Mouse (Mus musculus) liver, embryonic 14.5 days (tissue): ENCODE results near the gene Zfp536. TPM values are rescaled to one million over a fixed set of nuclear protein-coding genes. Genes with fewer than 3 reads are reported as not detected.

ENCODE experiments used
- ATAC-seq: fragments of 200-750 bp; cut with Nextera tagmentation; 2 replicates; pipeline ENCODE4 v1.8.0; 2017; ENCODE audit warnings: moderate number of reproducible peaks, mild to moderate bottlenecking, moderate library complexity; ENCODE audit not compliant: insufficient read depth
- DNase-seq, 3 experiments: peaks; one replicate each; pipeline ENCODE4 v3.0.0-alpha.2; 2012 to 2013; ENCODE audit warnings: low read depth in 3 of 3, low spot score in 3 of 3
- H3K27ac ChIP-seq: fragments of 300-500 bp; sonication (generic); 2 replicates; pipeline ENCODE4 v1.5.1; 2014; ENCODE audit warnings: moderate library complexity, mild to moderate bottlenecking, control low read depth, inconsistent platforms
- H3K27me3 ChIP-seq: fragments of 300-500 bp; sonication (generic); 2 replicates; pipeline ENCODE4 v1.6.1; 2014; ENCODE audit warnings: mild to moderate bottlenecking, low read length, moderate library complexity; ENCODE audit not compliant: control insufficient read depth, insufficient read depth
- H3K36me3 ChIP-seq: fragments of 300-500 bp; sonication (generic); replicated peaks from 2 replicates; pipeline ENCODE4 v1.6.1; 2014; ENCODE audit warnings: low read depth; ENCODE audit not compliant: control insufficient read depth, insufficient read depth
- H3K4me1 ChIP-seq, 2 experiments: fragments of 200-500 bp in 1 of 2; fragments of 300-500 bp in 1 of 2; sonication (generic) in 1 of 2; replicated peaks; 2 replicates each; pipeline ENCODE4 v1.6.1; 2012 to 2014; ENCODE audit warnings: antibody characterized with exemption in 1 of 2, inconsistent platforms in 1 of 2, low read length in 1 of 2; ENCODE audit not compliant: control insufficient read depth in 2 of 2, insufficient read depth in 2 of 2
- H3K4me2 ChIP-seq: fragments of 300-500 bp; sonication (generic); 2 replicates; pipeline ENCODE4 v1.6.1; 2014; ENCODE audit warnings: low read depth, mild to moderate bottlenecking, control low read depth, moderate library complexity
- H3K4me3 ChIP-seq, 2 experiments: fragments of 200-500 bp in 1 of 2; fragments of 300-500 bp in 1 of 2; sonication (generic) in 1 of 2; 2 replicates each; pipeline ENCODE4 v1.5.1; 2012 to 2014; ENCODE audit warnings: low read depth in 2 of 2, low read length in 2 of 2, mild to moderate bottlenecking in 2 of 2, control low read depth in 1 of 2, inconsistent platforms in 1 of 2, moderate library complexity in 1 of 2; ENCODE audit not compliant: insufficient read depth in 1 of 2
- H3K9ac ChIP-seq: fragments of 300-500 bp; sonication (generic); replicated peaks from 2 replicates; pipeline ENCODE4 v1.6.1; 2014; ENCODE audit warnings: mild to moderate bottlenecking, control low read depth, moderate library complexity
- H3K9me3 ChIP-seq: fragments of 300-500 bp; sonication (generic); 2 replicates; pipeline ENCODE4 v1.6.1; 2016; ENCODE audit warnings: low read length, mixed read lengths; ENCODE audit not compliant: control insufficient read depth
- CTCF ChIP-seq: IDR thresholded peaks from 2 replicates; pipeline ENCODE4 v1.5.1; 2016; ENCODE audit warnings: antibody characterized with exemption, low read depth, control low read depth
- EP300 ChIP-seq: IDR thresholded peaks from 2 replicates; pipeline ENCODE4 v1.6.1; 2016; ENCODE audit warnings: antibody characterized with exemption, low read depth
- WGBS: fragments of 180-500 bp; shearing (Covaris S2); extraction: QIAGEN DNeasy Blood & Tissue Kit; methylation state at CpG from one replicate; pipeline ENCODE4 v1.1.7; 2014; ENCODE audit not compliant: insufficient replicate concordance; 5-methylcytosine and 5-hydroxymethylcytosine counted together
- polyA plus RNA-seq, 2 experiments: library from polyadenylated mRNA; depleted of rRNA in 1 of 2; stranded (reverse) in 1 of 2; unstranded in 1 of 2; fragments of >200 nt; fragmentation: Nextera tagmentation in 1 of 2; extraction: Ambion mirVana in 1 of 2; gene quantifications; 2 replicates each; pipeline versions ENCODE4 v1.2.1 to v1.2.3; 2012 to 2014

Zfp536 gene
- polyA plus RNA-seq, 2 experiments: not detected

DNA sequence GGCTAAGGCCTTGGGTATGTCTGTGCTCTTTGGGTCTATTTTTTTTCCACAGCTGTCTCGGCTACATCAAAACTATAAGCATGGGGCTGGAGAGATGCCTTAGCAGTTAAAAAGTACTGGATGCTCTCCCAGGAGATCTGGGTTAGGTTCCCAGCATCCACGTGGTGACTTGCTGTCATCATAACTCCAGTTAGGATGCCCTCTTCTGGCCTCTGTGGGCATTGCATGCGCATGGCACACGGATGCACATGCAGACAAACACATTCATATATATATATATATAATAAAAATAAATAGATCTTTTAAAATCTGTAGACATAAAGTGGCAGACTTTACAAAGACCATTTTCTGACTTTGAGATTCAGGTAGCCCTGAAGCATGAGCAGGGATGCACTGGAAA, 290.9 kb downstream of the Zfp536 start:
- Histone ChIP-seq H3K4me1 (no peaks in the 10 kb centered on the region), H3K4me2 (no peak overlapping the region), H3K27ac (no peak overlapping the region), H3K9me3 (no peaks in the 10 kb centered on the region), H3K4me3 (no peak overlapping the region), H3K36me3 (no peaks in the 10 kb centered on the region), H3K27me3 (no peaks in the 10 kb centered on the region), H3K9ac (no peak overlapping the region)
- no peak for ATAC-seq
- DNase-seq: no peak
- TF ChIP-seq CTCF (peak; percentile 40; the same call in 1 of the 2 replicates), EP300 (no peak)
- WGBS: 55% methylated on average over 4 of the region's 4 CpGs

DNA sequence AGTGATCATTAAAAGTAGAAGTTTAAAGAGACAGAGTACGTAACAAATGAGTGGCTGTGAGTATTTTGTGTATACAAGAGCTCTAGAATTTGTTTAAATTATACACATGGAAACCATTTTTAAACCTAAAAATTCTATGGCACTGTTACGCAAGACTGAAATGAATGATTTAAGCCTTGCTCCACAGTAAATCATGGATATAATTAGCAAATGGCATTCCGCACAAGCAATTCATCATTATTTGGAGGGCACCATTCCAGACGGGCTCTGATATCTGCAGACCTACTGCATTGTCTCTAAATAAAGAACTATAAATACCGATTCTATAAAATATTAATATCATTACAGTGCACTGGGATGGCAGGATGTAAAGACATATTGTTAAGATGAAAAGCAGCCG, 292.3 kb downstream of the Zfp536 start:
- Histone ChIP-seq H3K27me3 (no peaks in the 10 kb centered on the region), H3K4me2 (no peak overlapping the region), H3K27ac (no peak overlapping the region), H3K36me3 (no peaks in the 10 kb centered on the region), H3K4me3 (no peak overlapping the region), H3K4me1 (no peaks in the 10 kb centered on the region), H3K9ac (no peak overlapping the region), H3K9me3 (no peaks in the 10 kb centered on the region)
- DNase-seq: no peak
- no peak for TF ChIP-seq EP300
- TF ChIP-seq CTCF: no peak
- no peak for ATAC-seq
- 72% methylated on average over 6 of the region's 6 CpGs for WGBS

DNA sequence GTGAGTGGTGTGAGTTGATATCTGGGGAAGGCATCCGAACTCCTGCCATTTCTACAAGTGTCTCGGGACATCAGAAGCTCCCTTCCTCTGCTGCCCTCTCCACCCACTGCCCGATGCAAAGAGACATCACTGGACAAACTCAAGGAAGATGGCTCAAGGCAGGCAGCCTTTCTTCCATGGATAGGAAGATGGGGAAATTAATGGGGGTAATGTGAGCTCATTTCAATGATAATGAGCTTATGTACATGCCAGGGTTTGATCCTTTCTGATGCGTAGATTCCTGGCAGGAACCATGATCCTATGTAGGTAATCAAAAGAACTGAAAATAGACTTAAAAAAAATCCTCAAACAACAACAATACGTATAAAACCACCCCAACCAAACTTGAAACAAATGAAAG, 296.1 kb downstream of the Zfp536 start:
- TF ChIP-seq CTCF: no peak
- TF ChIP-seq EP300: no peak
- ATAC-seq: no peak
- Histone ChIP-seq H3K36me3 (no peaks in the 10 kb centered on the region), H3K4me3 (no peak overlapping the region), H3K9ac (no peak overlapping the region), H3K4me1 (no peaks in the 10 kb centered on the region; a peak in 1 of 4 replicates), H3K27me3 (no peaks in the 10 kb centered on the region), H3K9me3 (no peaks in the 10 kb centered on the region), H3K4me2 (no peak overlapping the region), H3K27ac (no peak overlapping the region)
- DNase-seq: no peak
- 63% methylated on average over 5 of the region's 5 CpGs for WGBS

DNA sequence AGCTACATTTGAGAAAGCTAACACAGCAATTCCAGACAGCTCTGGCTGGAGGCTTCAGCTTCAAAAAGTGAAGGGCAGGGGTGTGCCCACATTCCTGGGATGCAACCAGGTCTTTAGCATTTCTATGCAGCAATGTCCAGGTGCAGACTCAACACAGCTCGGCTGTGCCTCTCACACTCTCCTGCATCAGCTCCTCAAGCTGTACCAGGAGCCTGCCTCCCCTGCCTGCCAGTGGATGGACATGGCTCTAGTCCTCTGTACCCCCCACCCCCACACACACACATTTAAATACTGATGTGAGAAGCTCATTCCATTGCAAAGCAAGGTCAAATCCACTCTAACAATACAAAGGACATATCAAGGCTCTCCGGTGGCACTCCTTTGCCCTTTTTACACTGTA, 298.0 kb downstream of the Zfp536 start:
- no peak overlapping the region for H3K4me2 ChIP-seq
- ATAC-seq: no peak
- no peaks in the 10 kb centered on the region; a peak in 1 of 4 replicates for H3K4me1 ChIP-seq
- no peak overlapping the region for H3K4me3 ChIP-seq
- no peaks in the 10 kb centered on the region for H3K27me3 ChIP-seq
- no peaks in the 10 kb centered on the region for H3K36me3 ChIP-seq
- TF ChIP-seq CTCF (no peak), EP300 (no peak)
- no peak overlapping the region for H3K9ac ChIP-seq
- 68% methylated on average over 2 of the region's 2 CpGs for WGBS
- H3K27ac ChIP-seq: no peak overlapping the region
- DNase-seq: no peak
- no peaks in the 10 kb centered on the region for H3K9me3 ChIP-seq

DNA sequence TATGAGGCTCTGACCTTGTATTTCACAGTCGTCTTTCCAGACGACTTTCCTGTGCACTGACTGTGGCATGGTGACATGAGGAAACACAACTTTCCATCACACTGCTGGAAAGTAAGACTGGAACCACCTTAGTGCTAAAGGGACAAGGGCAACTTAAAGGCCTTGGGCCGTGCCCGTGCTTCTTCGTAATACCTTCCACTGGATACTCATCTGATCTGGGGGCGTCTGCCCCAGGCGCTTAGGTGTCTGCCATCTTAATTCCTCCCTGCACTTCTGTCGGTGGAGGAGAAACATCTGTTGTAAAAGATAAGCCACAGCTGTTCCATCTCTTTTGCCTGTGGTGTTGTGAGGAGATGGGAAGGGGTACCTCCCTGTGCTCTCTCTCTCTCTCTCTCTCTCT, 299.2 kb downstream of the Zfp536 start:
- DNase-seq (no peak), ATAC-seq (no peak)
- Histone ChIP-seq H3K27me3 (no peaks in the 10 kb centered on the region), H3K4me1 (no peaks in the 10 kb centered on the region; a peak in 1 of 4 replicates), H3K9ac (no peak overlapping the region), H3K36me3 (no peaks in the 10 kb centered on the region), H3K4me2 (no peak overlapping the region), H3K27ac (no peak overlapping the region), H3K4me3 (no peak overlapping the region), H3K9me3 (no peaks in the 10 kb centered on the region)
- TF ChIP-seq EP300: no peak
- no peak for TF ChIP-seq CTCF
- 46% methylated on average over 8 of the region's 8 CpGs for WGBS
